Mouse (Mus musculus): ENCODE results near the gene Upb1. TPM values are rescaled to one million over a fixed set of nuclear protein-coding genes. Genes with fewer than 3 reads are reported as not detected.

Gene Upb1
- polyA plus RNA-seq, 1 experiment from 2014 or later: 11.9 TPM

GRCm38 (mm10) chr10:75378688-75379087 is 22.2 kb upstream of the Upb1 start:
- H3K4me1 ChIP-seq (replicated peaks; ENCODE audit: insufficient read depth, low read length): no peaks in the 10 kb centered on the region
- H3K4me3 ChIP-seq (replicated peaks; ENCODE audit: low read depth, low read length): no peak overlapping the region
- no peaks in the 10 kb centered on the region for H3K9me3 ChIP-seq (replicated peaks; ENCODE audit: low read length)
- TF ChIP-seq CTCF (IDR thresholded peaks at IDR 0.05; ENCODE audit: low read depth): no peak
- no peak overlapping the region for H3K9ac ChIP-seq (ENCODE audit: low read depth, low read length)
- DNase-seq (ENCODE audit: low spot score): no peak
- no peak overlapping the region for H3K27ac ChIP-seq
- ATAC-seq (replicated peaks; ENCODE audit: low FRiP score, low read depth): no peak
- 65% methylated on average over 10 of the region's 10 CpGs for WGBS
- H3K4me2 ChIP-seq (ENCODE audit: low read length): no peak overlapping the region
- H3K36me3 ChIP-seq (ENCODE audit: insufficient read depth, low read length): no peaks in the 10 kb centered on the region
- no peaks in the 10 kb centered on the region for H3K27me3 ChIP-seq (ENCODE audit: insufficient read depth, low read length)

GRCm38 (mm10) chr10:75390156-75390555 is 10.8 kb upstream of the Upb1 start:
- TF ChIP-seq CTCF (IDR thresholded peaks at IDR 0.05; ENCODE audit: low read depth): no peak
- Histone ChIP-seq H3K9ac (ENCODE audit: low read depth, low read length) (no peak overlapping the region), H3K4me2 (ENCODE audit: low read length) (no peak overlapping the region), H3K27me3 (ENCODE audit: insufficient read depth, low read length) (no peaks in the 10 kb centered on the region), H3K9me3 (replicated peaks; ENCODE audit: low read length) (no peaks in the 10 kb centered on the region), H3K36me3 (ENCODE audit: insufficient read depth, low read length) (no peaks in the 10 kb centered on the region), H3K4me1 (replicated peaks; ENCODE audit: insufficient read depth, low read length) (no peaks in the 10 kb centered on the region), H3K27ac (no peak overlapping the region), H3K4me3 (replicated peaks; ENCODE audit: low read depth, low read length) (no peak overlapping the region)
- WGBS: 93% methylated on average over 2 of the region's 2 CpGs
- ATAC-seq (replicated peaks; ENCODE audit: low FRiP score, low read depth) (no peak), DNase-seq (ENCODE audit: low spot score) (no peak)

GRCm38 (mm10) chr10:75390832-75391231 is 10.1 kb upstream of the Upb1 start:
- Histone ChIP-seq H3K27ac (no peak overlapping the region), H3K27me3 (ENCODE audit: insufficient read depth, low read length) (no peaks in the 10 kb centered on the region), H3K4me1 (replicated peaks; ENCODE audit: insufficient read depth, low read length) (no peaks in the 10 kb centered on the region), H3K9ac (ENCODE audit: low read depth, low read length) (no peak overlapping the region), H3K4me3 (replicated peaks; ENCODE audit: low read depth, low read length) (no peak overlapping the region), H3K9me3 (replicated peaks; ENCODE audit: low read length) (no peaks in the 10 kb centered on the region), H3K4me2 (ENCODE audit: low read length) (no peak overlapping the region), H3K36me3 (ENCODE audit: insufficient read depth, low read length) (no peaks in the 10 kb centered on the region)
- WGBS: 72% methylated on average over 4 of the region's 4 CpGs
- ATAC-seq (replicated peaks; ENCODE audit: low FRiP score, low read depth) (no peak), DNase-seq (ENCODE audit: low spot score) (peak; percentile 61)
- TF ChIP-seq CTCF (IDR thresholded peaks at IDR 0.05; ENCODE audit: low read depth): peak; percentile 62

GRCm38 (mm10) chr10:75394796-75395195 is 6.1 kb upstream of the Upb1 start:
- ATAC-seq (replicated peaks; ENCODE audit: low FRiP score, low read depth): no peak

GRCm38 (mm10) chr10:75396966-75397365 is 3.9 kb upstream of the Upb1 start:
- 51% methylated on average over 14 of the region's 14 CpGs for WGBS
- no peaks in the 10 kb centered on the region for H3K27me3 ChIP-seq (ENCODE audit: insufficient read depth, low read length)
- no peaks in the 10 kb centered on the region for H3K4me1 ChIP-seq (replicated peaks; ENCODE audit: insufficient read depth, low read length)
- H3K36me3 ChIP-seq (ENCODE audit: insufficient read depth, low read length): no peaks in the 10 kb centered on the region
- H3K27ac ChIP-seq: no peak overlapping the region
- TF ChIP-seq CTCF (IDR thresholded peaks at IDR 0.05; ENCODE audit: low read depth): no peak
- no peak overlapping the region for H3K9ac ChIP-seq (ENCODE audit: low read depth, low read length)
- no peaks in the 10 kb centered on the region for H3K9me3 ChIP-seq (replicated peaks; ENCODE audit: low read length)
- DNase-seq (ENCODE audit: low spot score): peak; percentile 31
- H3K4me3 ChIP-seq (replicated peaks; ENCODE audit: low read depth, low read length): no peak overlapping the region
- no peak overlapping the region for H3K4me2 ChIP-seq (ENCODE audit: low read length)
- ATAC-seq (replicated peaks; ENCODE audit: low FRiP score, low read depth): no peak

More at GRCm38 (mm10) chr10:75394796-75395195, 6.1 kb upstream of the Upb1 start:
- Histone ChIP-seq H3K4me1 (replicated peaks; ENCODE audit: insufficient read depth, low read length) (no peaks in the 10 kb centered on the region), H3K9ac (ENCODE audit: low read depth, low read length) (no peak overlapping the region), H3K36me3 (ENCODE audit: insufficient read depth, low read length) (no peaks in the 10 kb centered on the region), H3K4me2 (ENCODE audit: low read length) (no peak overlapping the region), H3K4me3 (replicated peaks; ENCODE audit: low read depth, low read length) (no peak overlapping the region), H3K27me3 (ENCODE audit: insufficient read depth, low read length) (no peaks in the 10 kb centered on the region), H3K9me3 (replicated peaks; ENCODE audit: low read length) (no peaks in the 10 kb centered on the region), H3K27ac (no peak overlapping the region)
- no peak for TF ChIP-seq CTCF (IDR thresholded peaks at IDR 0.05; ENCODE audit: low read depth)
- DNase-seq (ENCODE audit: low spot score): no peak
- 85% methylated on average over 8 of the region's 8 CpGs for WGBS

GRCm38 (mm10) chr10:75405916-75406315 is 5.0 kb downstream of the Upb1 start:
- no peak for TF ChIP-seq CTCF (IDR thresholded peaks at IDR 0.05; ENCODE audit: low read depth)
- H3K9ac ChIP-seq (ENCODE audit: low read depth, low read length): no peak overlapping the region
- H3K9me3 ChIP-seq (replicated peaks; ENCODE audit: low read length): no peaks in the 10 kb centered on the region
- H3K4me3 ChIP-seq (replicated peaks; ENCODE audit: low read depth, low read length): no peak overlapping the region
- no peaks in the 10 kb centered on the region for H3K27me3 ChIP-seq (ENCODE audit: insufficient read depth, low read length)
- DNase-seq (ENCODE audit: low spot score) (no peak), ATAC-seq (replicated peaks; ENCODE audit: low FRiP score, low read depth) (no peak)
- H3K27ac ChIP-seq: no peak overlapping the region
- H3K36me3 ChIP-seq (ENCODE audit: insufficient read depth, low read length): no peaks in the 10 kb centered on the region
- H3K4me2 ChIP-seq (ENCODE audit: low read length): no peak overlapping the region
- 92% methylated on average over 8 of the region's 8 CpGs for WGBS
- no peaks in the 10 kb centered on the region for H3K4me1 ChIP-seq (replicated peaks; ENCODE audit: insufficient read depth, low read length)

- no peaks in the 10 kb centered on the region for H3K4me1 ChIP-seq (replicated peaks; ENCODE audit: insufficient read depth, low read length)
- no peaks in the 10 kb centered on the region for H3K9me3 ChIP-seq (replicated peaks; ENCODE audit: low read length)
- peak overlapping the region; percentile 21; the same call in 1 of the 2 replicates for H3K4me2 ChIP-seq (ENCODE audit: low read length)
- H3K27ac ChIP-seq: no peak overlapping the region
- H3K27me3 ChIP-seq (ENCODE audit: insufficient read depth, low read length): no peaks in the 10 kb centered on the region
- H3K36me3 ChIP-seq (ENCODE audit: insufficient read depth, low read length): no peaks in the 10 kb centered on the region
- no peak for TF ChIP-seq CTCF (IDR thresholded peaks at IDR 0.05; ENCODE audit: low read depth)
- WGBS: 47% methylated on average over 13 of the region's 13 CpGs
- ATAC-seq (replicated peaks; ENCODE audit: low FRiP score, low read depth) (peak; percentile 49), DNase-seq (ENCODE audit: low spot score) (no peak)
- no peak overlapping the region for H3K9ac ChIP-seq (ENCODE audit: low read depth, low read length)
- H3K4me3 ChIP-seq (replicated peaks; ENCODE audit: low read depth, low read length): no peak overlapping the region
Observed at GRCm38 (mm10) chr10:75406755-75407154, 5.8 kb downstream of the Upb1 start.
